Mouse (Mus musculus) spleen, postnatal 36 days (tissue): ENCODE data around the gene Apbb2.

Source experiments
- DNase-seq, 2 experiments: peaks; one replicate each; pipeline ENCODE4 v3.0.0; 2022; ENCODE audit warnings: low spot score in 2 of 2, mixed read lengths in 1 of 2

Apbb2 gene

DNA sequence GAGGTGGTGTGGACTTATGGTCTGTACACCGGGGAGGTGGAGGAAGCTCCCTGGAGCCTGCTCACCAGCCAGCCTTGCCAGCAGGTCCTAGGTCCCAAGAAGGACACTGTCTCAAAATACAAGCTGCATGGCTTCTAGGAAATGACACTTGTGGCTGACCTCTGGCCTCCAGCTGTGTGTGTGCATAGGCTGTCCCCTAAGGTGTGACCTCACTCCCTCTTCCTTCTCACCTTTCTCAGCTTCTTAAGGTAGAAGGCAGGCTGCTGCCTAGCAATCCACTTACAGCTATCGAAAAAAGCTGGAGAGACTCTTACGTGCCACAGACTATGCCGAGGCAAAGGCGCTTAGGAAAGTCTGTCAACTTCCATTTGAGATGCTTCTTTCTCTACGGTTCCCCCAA lies 142.8 kb downstream of the Apbb2 start:
- no peak for DNase-seq

DNA sequence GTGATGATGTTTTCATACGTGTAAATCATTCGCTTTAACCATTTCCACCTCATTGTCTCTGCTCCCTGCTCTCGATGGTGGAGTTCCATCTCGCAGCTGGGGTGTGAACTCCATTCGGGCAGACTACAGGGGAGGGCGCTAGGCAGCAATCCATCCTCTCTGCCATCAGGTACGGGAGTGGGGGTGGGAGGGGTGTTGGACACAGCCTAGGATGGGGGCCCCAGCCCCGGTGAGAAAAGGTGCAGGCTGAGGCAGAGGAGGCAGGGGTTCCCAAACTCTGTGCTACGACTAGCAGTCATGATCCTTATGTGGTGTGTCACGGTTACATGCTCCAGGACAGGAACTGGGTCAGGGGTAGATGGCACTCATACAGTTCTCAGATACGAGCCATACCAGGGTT lies 144.4 kb downstream of the Apbb2 start:
- no peak for DNase-seq

DNA sequence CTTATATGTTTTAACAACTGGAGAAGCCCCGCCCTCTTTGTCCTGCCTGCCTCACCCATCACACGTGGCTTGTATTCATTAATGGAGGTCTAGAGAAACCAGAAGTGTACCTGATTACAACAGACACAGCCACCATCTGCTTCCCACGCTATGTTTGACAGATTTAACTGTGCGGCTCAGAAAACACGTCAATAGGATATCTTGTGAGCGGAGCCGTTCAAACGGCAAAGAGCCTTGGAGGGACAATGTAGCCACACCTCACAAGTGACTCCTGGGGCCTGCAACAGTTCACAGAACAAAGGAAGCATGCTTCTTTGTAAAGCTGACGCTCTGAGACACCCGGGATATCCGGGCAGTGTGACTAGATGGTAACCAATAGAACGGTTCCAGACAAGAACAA lies 145.0 kb downstream of the Apbb2 start:
- DNase-seq: no peak

DNA sequence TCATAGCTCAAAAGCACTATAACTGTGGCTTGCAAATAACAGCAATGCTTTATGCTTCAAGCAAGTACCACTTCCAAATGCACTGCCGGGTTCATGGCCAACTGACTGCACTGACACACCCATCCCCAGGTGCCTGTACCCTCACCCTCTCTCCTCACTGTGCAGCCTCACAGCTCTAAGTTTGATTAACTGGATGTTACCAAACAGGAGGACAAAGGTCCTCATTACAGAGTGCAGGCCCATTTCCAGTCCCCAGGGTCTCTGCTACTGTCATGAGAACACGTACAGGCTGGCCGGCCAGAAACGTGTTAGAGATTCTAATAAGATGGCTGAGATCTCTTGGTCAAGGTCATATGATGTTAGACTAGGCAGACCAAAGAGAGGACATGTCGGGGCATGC lies 147.7 kb downstream of the Apbb2 start:
- no peak for DNase-seq

DNA sequence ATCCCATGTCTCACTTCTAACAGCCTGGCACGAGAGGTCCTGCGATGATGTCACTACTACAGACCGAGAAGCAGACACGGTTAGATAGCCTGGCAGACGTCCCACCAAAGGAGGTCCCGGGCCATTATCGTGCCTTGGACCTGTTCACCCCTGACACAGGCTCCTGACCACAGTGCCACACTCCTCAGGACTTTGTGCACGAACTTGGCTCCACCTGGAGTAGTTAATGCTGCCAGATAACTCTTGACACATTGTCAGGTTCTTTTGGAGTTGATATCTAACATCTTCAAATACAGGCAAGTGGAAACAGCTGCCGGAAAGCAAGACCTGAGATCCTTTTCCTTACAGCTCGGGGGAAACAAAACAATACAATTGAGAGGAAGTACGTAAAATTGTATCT lies 148.9 kb downstream of the Apbb2 start:
- no peak for DNase-seq

DNA sequence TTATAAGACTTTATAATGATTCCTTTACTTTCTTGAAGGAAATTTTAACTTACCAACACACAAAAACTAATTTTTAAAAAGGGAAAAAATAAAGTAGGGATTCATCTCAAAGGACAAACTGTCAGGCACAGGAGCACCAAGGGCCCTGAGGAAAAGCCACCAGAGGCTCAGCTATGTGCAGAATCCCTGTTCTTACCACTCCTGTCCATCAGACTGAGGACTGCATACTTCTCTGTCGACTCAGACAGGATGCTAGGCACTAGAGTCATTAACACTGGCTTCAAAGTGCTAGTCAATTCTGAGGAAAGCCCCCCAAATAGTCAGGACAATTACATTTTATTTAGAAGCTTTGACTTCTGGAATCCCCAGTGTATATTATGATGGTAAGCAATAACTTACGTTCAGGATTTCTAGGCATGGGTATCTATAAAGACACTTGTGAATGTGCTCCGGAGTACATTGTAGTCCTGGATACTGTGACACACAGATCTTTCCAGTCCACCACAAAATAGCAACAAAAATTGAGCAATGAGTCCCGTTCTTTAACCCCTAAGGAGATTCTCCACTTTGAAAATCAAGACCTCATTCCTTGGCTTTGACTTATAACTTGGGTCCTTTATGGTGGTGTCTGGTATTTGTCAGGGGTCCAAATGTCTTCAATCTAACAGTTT lies 150.1 kb downstream of the Apbb2 start:
- no peak for DNase-seq

DNA sequence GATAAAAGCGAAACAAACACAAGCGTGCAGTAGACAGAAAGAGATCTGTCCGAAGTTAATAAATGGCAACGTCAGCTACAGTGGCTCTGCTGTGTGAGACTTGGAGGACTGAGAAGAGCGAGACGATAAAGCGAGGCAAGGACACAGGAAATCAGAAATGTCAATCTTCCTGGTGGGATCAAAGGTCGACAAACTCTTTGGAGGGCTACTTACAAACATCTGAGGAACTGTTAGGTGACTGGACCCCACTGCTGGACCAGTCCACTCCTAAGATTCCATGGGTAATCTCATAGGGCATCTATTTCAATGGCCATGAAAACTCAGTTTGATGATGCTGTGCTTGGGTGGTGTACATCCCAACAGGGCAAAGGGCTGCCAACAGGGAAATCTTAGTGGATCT lies 155.9 kb downstream of the Apbb2 start:
- DNase-seq: no peak

DNA sequence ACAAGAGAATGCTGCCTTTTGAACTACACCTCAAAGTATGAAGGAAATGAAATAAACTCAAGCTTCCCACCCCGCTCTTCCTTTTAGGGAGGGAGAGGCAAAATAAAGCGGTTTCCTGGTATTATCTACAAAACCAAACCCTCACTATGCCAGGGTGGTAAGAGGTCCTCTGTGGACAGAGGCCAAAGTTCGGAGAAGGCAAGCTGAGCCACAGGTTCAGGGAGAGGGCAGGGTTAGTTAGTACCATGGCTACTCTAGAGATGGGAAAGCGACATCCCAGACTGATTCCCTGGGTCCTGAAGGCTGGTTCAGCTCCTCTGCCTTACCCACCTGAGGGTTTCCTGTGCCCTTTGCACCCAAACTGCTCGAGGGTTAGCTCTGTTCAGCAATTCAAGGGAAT lies 159.7 kb downstream of the Apbb2 start:
- no peak for DNase-seq

DNA sequence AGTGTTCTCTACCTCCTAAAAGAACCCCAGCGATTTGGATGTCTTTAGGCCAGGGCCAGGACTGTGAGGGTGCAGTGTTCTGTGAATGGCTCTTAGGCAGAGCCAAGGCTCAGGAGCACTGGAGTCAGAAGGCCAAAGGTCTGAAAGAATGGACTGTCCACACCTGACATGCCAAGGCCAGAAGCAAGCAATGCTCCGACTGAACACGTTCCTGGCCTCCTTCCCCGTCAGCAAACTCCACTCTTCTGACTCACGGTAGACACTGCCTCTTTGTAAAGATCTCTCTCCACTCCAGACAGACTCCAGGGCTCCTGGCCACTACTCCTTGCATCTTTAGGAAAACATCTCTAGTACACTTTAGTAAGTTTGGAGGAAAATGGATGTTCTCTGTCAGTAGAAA lies 163.3 kb downstream of the Apbb2 start:
- DNase-seq: no peak

DNA sequence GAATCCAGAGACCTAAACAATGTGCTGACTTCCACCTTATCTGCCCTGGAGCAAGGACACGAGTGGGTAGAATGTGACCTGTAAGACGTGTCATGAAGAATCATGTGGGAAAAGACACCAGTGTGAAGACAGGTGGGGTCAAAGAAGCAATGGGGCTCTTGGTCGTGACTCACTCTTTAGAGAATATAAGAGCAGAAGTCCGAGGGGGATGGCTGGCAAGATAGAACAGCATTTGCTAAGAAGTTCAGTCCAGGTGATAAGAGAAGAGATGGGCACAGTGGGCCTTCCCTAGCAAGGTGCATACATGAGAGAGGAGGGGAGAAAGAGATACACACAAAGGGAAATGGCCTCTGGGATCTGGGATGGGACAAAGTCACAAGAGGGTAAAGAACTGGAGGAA lies 163.8 kb downstream of the Apbb2 start:
- DNase-seq: no peak

DNA sequence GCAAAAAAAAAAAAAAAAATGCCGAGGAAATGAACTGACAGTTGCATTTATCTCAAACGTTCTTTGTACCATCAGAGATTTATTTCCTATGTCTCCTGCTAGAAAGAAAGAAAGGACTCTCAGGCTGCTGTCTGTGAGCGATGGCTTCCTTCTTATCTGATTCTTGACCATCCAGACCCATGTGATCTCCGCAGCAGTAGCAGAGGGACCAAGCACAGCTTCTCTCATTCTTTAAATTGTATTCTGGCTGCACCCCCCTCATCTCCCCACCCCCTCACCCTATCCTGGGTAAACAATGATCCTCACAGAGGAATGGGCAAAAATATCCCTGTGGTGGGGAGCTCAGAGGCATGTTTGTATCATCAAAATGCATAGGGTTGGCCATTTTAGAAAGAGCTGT lies 165.5 kb downstream of the Apbb2 start:
- no peak for DNase-seq

DNA sequence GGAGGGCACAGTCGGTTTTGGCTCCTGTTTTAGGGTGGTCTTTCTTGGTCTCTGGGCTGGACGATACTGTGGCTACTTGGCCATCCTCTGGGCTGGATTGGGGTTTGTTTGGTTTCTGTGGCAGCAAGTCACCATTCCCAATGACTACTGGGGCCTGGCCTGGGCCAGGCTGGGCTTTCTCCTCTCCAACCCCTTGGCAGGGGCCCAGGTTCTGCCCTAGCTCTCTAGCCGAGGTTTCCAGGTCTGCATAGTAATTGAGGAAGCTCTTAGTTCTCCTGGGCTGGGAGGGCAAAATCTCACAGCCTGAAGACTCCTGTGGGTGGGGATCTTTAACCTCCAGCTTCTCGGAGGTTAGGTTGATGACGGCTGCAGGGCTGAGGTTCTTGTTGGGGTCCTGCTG lies 167.0 kb downstream of the Apbb2 start:
- DNase-seq: no peak

DNA sequence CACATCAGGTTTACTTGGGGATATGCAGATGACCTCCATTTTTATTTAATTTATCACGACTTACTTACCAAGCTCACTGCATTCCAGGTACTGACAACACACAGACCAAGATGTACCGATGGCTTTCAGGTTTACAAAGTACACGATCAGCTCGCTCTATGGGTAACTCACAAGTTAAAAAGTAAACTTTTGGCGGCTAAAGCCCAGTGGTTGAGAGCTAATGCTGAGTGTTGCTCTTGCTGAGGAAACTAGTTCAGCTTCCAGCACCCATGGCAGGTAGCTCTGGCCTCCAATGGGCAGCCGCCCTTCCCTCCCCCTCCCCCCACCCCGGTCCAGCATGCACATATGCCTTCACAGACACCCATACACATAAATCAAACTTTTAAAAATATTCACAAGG lies 173.1 kb downstream of the Apbb2 start:
- no peak for DNase-seq

DNA sequence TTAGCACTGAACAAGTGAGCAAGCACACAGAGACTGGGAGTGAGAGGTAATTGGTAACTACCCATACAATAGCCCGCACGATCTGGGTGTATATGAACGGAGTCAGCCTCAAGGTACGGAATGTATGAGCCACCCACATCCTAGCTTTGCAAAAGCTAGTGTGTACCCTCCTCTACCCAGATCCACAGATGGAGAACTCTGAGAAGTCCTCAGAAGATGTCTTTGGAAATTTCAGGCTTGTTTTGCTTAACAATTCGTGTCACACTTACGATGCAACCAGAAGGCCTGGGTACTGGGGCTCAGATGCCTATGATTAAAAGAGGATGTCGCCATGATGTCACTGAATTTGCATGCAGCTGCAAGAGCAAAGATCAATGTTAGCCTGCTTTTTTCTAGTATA lies 176.3 kb downstream of the Apbb2 start:
- no peak for DNase-seq

DNA sequence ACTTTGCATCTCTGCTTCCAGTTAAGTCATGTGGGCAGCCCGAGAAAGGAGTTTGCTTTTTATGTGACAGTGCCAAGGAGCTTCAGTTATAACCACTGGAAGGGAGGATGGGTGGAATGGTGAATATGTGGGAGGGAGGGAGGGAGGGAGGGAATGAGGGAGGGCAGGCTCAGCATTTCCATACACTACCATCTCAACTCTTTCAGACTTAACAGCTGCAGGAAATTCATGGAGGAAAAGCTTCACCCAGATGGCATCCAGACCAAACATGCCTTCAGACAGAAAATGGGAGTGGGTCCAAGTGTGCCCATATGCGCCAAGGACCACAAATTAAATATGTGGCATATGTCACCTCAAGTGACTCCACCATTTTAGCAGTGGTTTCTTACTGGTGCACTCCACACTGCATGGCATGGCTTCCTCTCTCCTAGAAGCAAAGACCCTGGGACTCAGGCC lies 181.8 kb downstream of the Apbb2 start:
- no peak for DNase-seq

DNA sequence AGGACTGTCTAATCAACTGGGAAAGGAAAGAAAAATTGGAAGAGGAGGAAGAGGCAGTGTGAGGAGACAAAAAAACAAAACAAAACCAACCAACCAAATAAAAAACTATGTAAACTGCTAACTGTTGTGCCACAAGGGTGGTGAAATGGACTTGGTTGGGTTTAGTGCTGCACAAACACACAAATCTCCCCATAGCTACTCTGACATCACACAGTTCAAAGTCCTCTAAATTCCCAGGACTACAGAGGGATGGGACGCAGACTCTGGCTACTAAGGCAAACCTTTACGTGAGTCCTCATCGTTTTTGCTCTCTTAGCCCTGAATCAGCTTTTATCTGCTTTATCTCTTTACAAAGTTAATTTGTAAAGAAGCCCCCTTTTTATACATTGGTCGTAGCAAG lies 183.4 kb downstream of the Apbb2 start:
- DNase-seq: no peak

DNA sequence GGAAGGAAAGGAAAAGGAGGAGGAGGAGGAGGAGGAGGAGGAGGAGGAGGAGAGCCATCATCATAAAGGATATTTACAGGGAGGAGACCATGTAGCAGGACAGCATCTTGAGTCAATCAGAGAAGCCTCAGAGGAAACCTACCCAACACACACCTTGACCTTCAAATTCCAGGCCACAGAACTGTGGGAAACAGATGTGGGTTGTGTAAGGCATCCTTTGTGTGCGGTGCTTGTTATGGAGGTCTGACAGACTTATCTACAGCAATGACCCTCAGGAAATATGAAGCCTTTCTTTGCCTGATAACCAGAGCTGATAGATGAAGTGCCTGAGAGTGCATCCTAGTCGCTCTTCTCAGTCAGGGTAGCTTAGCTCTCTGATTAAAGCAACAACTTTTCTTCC lies 189.5 kb downstream of the Apbb2 start:
- no peak for DNase-seq

DNA sequence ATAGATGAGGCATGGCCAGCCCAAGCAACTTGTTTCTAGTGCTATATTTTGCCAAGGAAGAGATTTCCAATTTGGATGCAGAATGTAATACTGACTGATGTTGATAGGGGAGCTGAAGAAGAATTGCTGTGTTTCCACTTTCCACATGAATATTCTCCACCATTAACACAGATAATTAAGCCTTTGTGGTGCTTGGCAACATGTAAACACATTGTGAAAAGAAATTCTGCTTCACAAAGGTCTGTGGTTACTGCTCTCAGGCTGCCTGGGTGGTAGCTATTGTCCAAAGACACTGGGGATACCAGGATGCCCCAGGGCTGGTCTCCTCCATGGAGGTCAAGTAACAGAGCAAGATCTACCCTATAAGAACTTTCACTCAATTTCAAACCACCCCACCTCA lies 190.5 kb downstream of the Apbb2 start:
- DNase-seq: no peak

DNA sequence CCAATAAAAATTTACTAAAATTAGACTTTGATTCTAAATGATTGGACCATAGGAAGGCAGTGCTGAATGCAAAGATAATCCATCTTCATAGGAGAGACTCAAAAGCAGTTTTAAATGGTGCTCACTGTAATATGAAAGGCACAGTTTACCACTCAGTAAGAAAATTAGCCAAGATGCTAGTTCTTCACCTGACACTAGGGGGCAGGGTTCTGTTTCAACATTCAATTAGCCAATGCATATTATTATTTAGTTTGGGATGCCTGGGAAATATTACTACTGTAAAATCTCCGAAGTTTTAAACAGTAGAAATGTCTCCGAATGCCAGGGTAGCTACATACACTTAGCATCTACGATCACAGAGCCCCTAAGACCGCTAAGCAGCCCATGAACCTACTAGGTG lies 194.7 kb downstream of the Apbb2 start:
- no peak for DNase-seq

DNA sequence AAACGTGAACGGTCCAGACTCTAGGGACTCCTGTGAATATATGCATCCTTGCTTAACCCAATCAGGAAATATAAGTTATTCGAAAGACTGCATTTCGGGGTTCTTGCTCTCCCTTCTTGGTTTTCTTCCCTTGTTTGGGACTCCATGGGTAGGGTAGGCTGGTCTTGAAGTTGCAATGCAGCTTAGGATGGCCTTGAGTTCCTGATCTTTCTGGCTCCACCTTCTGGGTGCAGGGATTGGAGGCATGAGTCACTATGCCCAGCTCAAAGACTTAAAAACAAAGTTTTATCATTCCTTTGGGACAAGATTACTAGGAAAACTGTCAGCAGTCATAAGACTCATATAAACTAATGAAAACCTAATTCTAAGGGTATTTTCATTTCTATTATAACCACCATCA lies 195.1 kb downstream of the Apbb2 start:
- DNase-seq: no peak

DNA sequence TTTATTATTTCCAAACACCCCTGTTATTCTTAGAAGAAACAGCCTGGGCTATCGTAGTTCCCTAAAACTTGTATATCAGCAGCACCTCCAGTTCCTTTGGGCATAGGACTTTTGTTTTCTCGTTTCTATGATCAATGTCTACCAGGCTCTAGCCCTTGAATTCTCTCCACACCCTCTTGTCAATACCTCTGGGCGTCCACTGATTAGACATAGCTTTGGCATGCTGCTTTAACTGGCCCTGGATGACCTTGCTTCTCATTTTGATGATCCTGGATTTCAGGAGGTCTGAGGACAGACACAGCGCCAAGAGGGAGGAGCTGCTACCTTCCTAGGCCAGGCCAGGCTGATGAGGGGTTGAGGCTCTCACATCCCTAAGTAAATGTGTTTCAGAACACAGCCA lies 196.6 kb downstream of the Apbb2 start:
- no peak for DNase-seq

DNA sequence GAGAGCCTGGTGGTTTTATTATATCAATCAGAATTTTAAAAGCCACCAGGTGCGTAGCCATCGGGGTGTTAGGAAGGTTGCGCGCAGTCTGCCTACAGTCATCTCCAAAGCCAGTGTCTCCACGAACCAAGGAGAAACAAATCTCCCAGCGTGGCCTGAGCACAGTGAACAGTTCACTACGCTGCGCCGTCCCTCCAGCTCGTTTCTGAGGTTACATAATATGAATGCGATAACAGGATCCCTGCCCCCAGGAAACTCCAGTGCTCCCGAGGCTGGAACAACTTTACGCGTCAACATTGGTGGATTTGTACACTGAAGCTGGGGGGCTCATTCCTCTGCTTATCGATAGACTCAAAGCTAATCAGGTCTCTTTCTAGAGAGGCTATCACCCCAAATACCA lies 197.4 kb downstream of the Apbb2 start:
- DNase-seq: no peak

DNA sequence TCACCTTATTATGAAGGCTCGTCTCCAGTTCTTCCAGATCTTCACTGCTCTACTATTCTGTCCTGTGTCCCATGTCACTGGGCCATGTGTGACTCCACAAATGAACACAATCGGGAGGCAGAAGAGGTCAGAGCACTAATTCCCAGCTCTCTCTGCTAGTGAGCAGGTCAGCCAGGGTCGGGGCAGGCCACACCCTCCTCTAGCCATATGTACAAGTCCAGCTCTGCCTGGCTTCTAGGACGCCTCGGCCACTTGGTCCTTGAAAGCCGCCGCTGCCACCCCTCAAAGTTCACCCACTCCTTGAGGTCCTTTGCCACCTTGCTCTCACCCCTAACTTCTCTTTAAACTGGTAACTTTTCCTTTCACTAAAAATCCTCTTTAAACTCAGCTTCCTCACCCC lies 198.6 kb downstream of the Apbb2 start:
- no peak for DNase-seq

DNA sequence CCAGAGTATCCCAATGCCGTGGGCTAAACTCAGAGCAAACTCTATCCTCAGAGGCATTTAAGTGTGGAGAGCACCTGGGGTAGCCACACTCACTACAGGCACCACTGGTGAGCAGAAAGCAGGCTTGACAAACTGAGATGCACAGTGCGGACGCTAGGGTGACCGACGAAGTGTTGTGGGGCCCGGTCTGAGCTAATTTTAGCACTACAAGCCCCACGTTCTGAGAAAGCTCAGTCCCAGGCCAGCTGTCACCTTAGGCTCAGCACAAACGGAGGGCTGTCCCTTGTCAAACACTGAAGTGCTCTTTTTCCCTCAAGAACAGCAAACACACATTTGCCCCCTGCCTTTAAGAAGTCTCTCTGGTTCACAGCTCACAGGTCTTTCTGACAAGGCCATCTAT lies 201.3 kb downstream of the Apbb2 start:
- no peak for DNase-seq
